Mouse (Mus musculus): Measurements from ENCODE around the gene Emc8. TPM values are rescaled to one million over a fixed set of nuclear protein-coding genes. Genes with fewer than 3 reads are reported as not detected.

Gene Emc8
- polyA plus RNA-seq, 1 experiment from 2014 or later = 205 TPM

- Histone ChIP-seq H3K27ac (no peak overlapping the region), H3K4me2 (no peak overlapping the region), H3K4me3 (no peak overlapping the region), H3K4me1 (peaks cover 13% of the 10 kb centered on the region), H3K36me3 (no peaks in the 10 kb centered on the region), H3K9ac (no peak overlapping the region), H3K27me3 (no peaks in the 10 kb centered on the region), H3K9me3 (no peaks in the 10 kb centered on the region)
- ATAC-seq (ENCODE audit: insufficient number of reproducible peaks, low FRiP score, low TSS enrichment, low read depth) = no peak
- 47% methylated on average over 7 of the region's 8 CpGs for WGBS
Observed at GRCm38 (mm10) chr8:120616663-120617626, 51.4 kb downstream of the Emc8 start.

- no peak for ATAC-seq (ENCODE audit: insufficient number of reproducible peaks, low FRiP score, low TSS enrichment, low read depth)
- H3K27me3 ChIP-seq = no peaks in the 10 kb centered on the region
- WGBS = 81% methylated on average over 3 of the region's 3 CpGs
- H3K4me1 ChIP-seq = peaks cover 13% of the 10 kb centered on the region
- H3K9ac ChIP-seq = no peak overlapping the region
- no peak overlapping the region for H3K27ac ChIP-seq
- H3K36me3 ChIP-seq = no peaks in the 10 kb centered on the region
- H3K4me2 ChIP-seq = no peak overlapping the region
- no peak overlapping the region for H3K4me3 ChIP-seq
- no peaks in the 10 kb centered on the region for H3K9me3 ChIP-seq
Observed at GRCm38 (mm10) chr8:120614491-120614890, 53.9 kb downstream of the Emc8 start.

- WGBS = 82% methylated on average over 6 of the region's 6 CpGs
- no peak for ATAC-seq (ENCODE audit: insufficient number of reproducible peaks, low FRiP score, low TSS enrichment, low read depth)
- H3K27me3 ChIP-seq = no peaks in the 10 kb centered on the region
- H3K4me3 ChIP-seq = no peak overlapping the region
- no peaks in the 10 kb centered on the region for H3K36me3 ChIP-seq
- H3K9me3 ChIP-seq = no peaks in the 10 kb centered on the region
- 0 out of 2 replicates have a peak, but pooled peaks cover 3% of the 10 kb centered on the region for H3K4me1 ChIP-seq
- no peak overlapping the region for H3K9ac ChIP-seq
- H3K27ac ChIP-seq = no peak overlapping the region
- no peak overlapping the region for H3K4me2 ChIP-seq
Observed at GRCm38 (mm10) chr8:120610824-120611223, 57.5 kb downstream of the Emc8 start.

GRCm38 (mm10) chr8:120607885-120608284 is 60.5 kb downstream of the Emc8 start:
- Histone ChIP-seq H3K4me3 (no peak overlapping the region), H3K27me3 (no peaks in the 10 kb centered on the region), H3K9me3 (no peaks in the 10 kb centered on the region), H3K36me3 (no peaks in the 10 kb centered on the region), H3K4me2 (no peak overlapping the region), H3K4me1 (peaks cover 4% of the 10 kb centered on the region), H3K9ac (no peak overlapping the region), H3K27ac (no peak overlapping the region)
- WGBS = 16% methylated on average over 7 of the region's 7 CpGs
- ATAC-seq (ENCODE audit: insufficient number of reproducible peaks, low FRiP score, low TSS enrichment, low read depth) = no peak

- no peak for ATAC-seq (ENCODE audit: insufficient number of reproducible peaks, low FRiP score, low TSS enrichment, low read depth)
- WGBS = 83% methylated on average over 9 of the region's 9 CpGs
- H3K4me3 ChIP-seq = no peak overlapping the region
- no peaks in the 10 kb centered on the region for H3K9me3 ChIP-seq
- no peak overlapping the region for H3K4me2 ChIP-seq
- no peak overlapping the region for H3K9ac ChIP-seq
- H3K27ac ChIP-seq = no peak overlapping the region
- no peaks in the 10 kb centered on the region for H3K36me3 ChIP-seq
- no peaks in the 10 kb centered on the region for H3K27me3 ChIP-seq
- peaks cover 8% of the 10 kb centered on the region for H3K4me1 ChIP-seq
Observed at GRCm38 (mm10) chr8:120607460-120607859, 60.9 kb downstream of the Emc8 start.

Other genes with a start within 250 kb of the Emc8 start
- gene Gins2, start 79.3 kb downstream of the Emc8 start, polyA plus RNA-seq (2015; fragmentation: Nextera tagmentation; extraction: Ambion mirVana) = 81.4 and 85.2 TPM in 2 replicates
- 7.7 and 9.9 TPM in 2 replicates for gene 1190005I06Rik, start 20.9 kb downstream of the Emc8 start, polyA plus RNA-seq (2015; fragmentation: Nextera tagmentation; extraction: Ambion mirVana)
- gene Gm27021, start 494 bp downstream of the Emc8 start, polyA plus RNA-seq (2015; fragmentation: Nextera tagmentation; extraction: Ambion mirVana) = 2.2 and 5.0 TPM in 2 replicates
- gene Cox4i1, start 351 bp downstream of the Emc8 start, polyA plus RNA-seq (2015; fragmentation: Nextera tagmentation; extraction: Ambion mirVana) = 903 and 912 TPM in 2 replicates
- gene Irf8, start 67.8 kb upstream of the Emc8 start, polyA plus RNA-seq (2015; fragmentation: Nextera tagmentation; extraction: Ambion mirVana) = 5.9 and 8.8 TPM in 2 replicates

All from limb, embryonic 15.5 days (tissue).